Mouse (Mus musculus) cerebellum, adult 18-20 months (tissue): ENCODE data around the gene Clptm1.

Experiments used
- DNase-seq, 2 experiments: peaks; one replicate each; pipeline ENCODE4 v3.0.0; 2021

Gene Clptm1

GRCm38 (mm10) chr7:19663940-19664339 is 893 bp downstream of the Clptm1 start:
- DNase-seq: peak; percentile 15 to 24

DNA sequence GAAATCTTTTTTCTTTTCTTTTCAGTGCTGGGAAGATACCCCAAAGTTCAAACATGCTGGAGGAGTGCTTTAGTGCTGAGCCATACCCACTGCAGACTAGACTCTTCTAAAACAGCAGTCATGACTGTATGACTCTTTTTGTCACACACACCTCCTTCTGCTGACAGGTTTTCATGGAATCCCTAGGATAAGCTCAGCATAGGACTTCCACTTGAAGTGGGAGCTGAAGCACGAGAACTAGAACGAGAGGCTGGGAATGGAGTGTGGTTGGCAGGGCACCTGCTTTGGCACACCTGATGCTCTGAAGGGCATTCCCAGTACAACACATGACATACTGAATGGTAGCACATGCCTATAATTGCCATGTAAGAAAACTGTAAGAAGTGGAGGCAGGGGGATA is 12.2 kb downstream of the Clptm1 start:
- DNase-seq: no peak

- DNase-seq: no peak
Observed at GRCm38 (mm10) chr7:19651063-19651786, 13.6 kb downstream of the Clptm1 start.

GRCm38 (mm10) chr7:19641223-19641622 is 23.6 kb downstream of the Clptm1 start:
- DNase-seq: no peak

DNA sequence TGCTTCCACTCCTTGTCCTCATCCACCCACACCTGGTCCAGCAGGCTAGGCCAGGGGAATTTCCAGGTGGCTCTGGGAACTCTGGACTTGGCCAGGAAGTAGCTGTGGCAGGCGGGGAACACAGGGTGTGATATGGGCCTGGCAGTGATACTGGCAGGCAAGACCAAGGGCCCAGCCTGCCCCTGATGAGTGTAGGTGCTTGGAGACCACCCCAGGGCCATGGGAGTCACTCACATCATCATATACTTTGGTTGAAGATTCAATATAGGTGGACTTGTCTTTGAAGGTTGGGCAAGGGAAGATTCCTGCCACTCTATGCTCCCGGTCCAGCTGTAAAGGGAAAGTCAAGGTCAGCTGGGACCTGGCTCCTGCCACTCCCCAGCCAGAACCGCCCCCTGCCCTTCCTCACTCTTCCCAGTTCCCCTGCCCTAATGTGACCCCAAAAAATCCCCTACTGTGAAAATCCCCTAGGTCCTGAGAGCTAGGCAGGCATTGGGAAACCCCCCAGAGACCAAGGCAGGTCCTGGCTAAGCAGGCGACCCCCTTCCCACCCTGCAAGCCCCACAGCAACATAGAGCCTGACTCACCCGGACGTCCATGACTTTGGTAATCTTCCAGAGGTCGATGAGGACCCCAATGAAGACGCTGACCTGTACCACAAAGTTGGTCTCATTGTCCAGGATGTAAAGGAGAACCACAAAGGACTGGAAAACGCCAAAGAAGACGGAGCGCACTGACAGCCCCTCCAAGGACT is 29.6 kb downstream of the Clptm1 start:
- DNase-seq: no peak

GRCm38 (mm10) chr7:19634591-19634990 is 30.2 kb downstream of the Clptm1 start:
- DNase-seq: no peak

DNA sequence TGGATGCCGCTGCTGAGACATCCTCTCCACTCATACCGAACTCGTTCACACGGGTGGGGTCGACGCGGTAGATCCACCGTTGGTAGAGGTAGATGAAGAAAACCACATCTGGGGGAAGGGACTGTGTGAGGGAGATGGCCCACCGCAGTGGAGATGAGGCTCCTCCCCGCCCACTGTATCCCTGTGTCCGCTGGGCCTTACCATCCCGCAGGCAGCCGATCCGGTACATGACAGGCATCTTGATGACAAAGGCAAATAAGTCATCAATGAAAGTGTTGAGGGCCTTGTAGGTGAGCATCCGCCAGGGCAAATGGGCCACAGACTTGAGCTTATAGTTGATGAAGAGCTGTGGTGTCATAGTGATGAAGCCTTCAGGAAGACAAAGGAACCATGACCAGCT is 31.0 kb downstream of the Clptm1 start:
- DNase-seq: no peak

DNA sequence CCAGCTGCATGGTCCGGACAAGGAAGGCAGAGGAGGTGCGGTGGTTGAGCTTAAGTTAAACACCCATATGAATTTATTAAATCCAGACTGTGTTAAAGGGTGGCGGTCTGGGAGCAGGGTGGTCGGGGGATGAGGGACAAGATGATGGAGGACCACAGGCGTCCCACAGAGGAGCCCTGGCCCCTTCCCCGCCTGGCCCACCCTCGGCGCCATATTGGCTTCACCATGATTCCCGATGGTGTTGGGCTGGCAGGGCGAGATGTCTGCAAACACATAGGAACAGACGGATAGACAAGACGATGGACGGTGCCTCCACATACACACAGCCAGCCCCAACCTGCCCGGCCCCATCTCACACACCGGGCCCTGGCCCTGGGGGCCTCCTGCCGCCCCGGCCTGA is 31.6 kb downstream of the Clptm1 start:
- DNase-seq: no peak

- DNase-seq: no peak
Observed at GRCm38 (mm10) chr7:19632720-19633119, 32.1 kb downstream of the Clptm1 start.

- DNase-seq: no peak
Observed at GRCm38 (mm10) chr7:19632275-19632674, 32.6 kb downstream of the Clptm1 start.

- DNase-seq: peak; percentile 89
Observed at GRCm38 (mm10) chr7:19629361-19629734, 35.5 kb downstream of the Clptm1 start, which contains the start of gene Relb. Gene Relb (minus strand): TSS chr7:19629438.

DNA sequence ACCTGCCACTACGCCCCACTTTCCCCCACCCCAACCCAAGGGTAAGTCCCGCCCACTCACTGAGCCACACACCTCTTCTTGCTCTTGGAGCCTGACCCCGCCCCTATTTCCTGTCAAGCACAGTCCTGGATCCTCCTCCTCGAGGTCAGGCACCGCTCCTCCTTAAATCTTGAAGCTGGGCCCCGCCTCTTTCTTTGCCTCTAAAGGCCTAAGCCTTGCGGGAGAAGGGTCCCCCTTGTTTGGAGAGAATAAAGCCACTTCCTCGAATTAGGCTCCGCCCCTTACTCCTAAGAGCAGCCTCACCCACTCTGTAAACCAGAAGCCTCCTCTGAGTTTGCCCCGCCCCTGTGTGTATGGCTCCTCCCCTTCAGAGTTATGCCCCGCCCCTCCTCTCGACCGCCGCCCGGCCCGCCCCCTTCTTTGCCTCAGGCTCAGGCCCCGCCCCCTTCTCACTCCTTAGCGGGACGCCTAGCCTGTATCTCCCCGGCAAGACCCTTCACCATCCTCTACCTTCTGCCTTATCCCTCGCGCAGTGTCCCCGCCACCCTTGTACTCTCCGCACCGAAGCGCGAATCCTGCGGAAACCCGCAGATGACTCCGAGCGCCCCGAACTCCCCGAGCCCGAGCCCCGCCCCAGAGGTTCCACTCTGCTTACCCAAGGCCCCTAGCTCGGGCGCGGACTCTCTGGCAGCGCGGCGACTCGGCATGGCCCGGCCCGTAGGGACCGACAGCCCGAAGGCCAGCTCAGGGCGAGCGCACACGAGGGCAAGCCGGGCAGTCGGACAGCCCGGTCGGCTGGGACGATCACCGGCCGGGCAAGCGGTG is 36.1 kb downstream of the Clptm1 start:
- DNase-seq: peak; percentile 77 to 83

DNA sequence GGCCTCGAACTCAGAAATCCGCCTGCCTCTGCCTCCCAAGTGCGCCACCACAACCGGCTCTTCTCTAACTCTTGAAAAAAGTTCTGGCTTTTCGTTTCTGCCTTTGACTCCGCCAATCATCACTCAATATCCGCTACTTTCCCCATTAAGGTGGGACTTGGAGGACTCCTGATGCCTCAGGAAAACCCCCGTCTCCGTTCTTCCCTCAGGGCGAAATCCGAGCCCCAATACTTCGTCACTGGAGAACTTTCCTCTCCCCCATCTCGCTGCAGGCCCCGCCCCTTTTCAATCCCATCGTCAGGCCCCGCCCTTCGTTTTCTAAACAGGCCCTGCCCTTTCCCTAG is 36.7 kb downstream of the Clptm1 start:
- DNase-seq: no peak

DNA sequence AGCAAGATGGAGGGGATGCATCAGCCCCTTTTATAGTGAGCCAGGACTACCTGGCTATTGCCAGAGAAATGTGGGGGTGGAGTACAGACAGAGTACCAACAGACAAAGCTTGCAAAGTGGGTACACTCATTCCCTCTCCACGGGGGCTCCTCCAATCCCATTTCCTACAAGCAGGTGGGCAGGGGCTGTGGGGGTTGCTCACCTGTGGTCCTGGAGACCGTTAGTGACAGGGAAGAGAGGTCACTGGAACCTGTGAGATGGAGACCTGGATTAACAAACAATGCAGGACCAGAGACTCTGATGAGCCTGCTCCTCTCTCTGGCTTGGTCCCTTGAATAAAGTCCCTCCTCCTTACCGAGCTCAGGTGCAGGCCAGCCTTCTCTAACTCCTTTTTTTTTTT is 37.1 kb downstream of the Clptm1 start:
- DNase-seq: no peak

DNA sequence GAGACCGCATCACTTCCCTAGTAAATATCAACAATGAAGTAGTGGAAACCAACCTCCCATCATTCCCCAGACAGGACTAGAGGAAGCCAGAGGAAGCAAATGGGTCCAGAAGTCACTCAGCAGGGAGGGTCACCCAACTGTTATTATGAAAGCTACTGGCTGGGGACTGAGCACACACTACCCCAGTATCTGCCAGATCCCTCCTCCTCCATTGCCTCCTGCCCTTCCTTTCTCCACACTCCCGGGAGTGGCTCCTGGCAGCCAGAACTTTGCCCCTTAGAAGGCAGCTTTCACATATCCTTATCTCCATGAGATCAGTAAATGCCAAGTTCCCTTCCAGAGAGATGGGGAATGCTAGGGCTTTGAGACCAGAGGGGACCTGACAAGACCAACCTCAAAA is 41.4 kb downstream of the Clptm1 start:
- DNase-seq: no peak

GRCm38 (mm10) chr7:19622241-19622640 is 42.6 kb downstream of the Clptm1 start:
- no peak for DNase-seq

GRCm38 (mm10) chr7:19620811-19621210 is 44.0 kb downstream of the Clptm1 start:
- DNase-seq: no peak

DNA sequence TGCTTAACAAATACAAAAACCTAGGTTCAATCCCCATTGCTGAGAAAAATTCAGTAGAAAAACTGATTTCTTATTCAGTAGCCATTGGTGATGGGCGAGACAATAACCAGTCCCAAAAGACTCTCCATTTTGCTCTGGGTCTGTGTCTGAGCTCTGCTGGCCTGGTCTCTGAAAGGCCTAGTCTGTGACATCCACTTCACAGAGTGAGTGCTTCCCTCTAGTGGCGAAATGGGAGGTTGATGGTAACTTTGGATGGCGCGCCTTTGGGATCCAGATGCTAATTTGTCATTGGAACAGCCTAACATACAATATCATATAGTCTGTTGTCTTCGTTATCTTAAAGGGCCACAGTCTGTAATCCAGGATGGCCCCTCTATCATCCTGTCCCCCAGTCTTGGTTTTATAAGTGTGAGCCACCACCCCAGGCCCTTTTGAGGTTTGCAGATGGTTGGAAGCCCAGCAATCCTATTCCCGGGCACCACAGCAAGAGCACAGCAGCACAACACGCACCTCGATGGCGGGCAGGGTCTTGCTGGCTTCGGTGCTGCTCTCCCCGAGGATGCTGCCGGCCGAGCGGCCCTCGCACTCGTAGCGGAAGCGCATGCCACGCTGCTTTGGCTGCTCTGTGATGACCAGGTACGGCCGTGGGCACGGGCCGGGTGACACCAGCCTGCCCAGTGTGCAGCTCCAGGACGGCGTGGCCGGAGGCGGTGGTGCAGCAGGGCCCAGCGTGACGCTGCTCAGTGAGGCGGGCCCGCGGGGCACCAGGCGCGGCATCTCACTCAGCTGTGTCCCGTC is 45.6 kb downstream of the Clptm1 start:
- peak; percentile 79 to 81 for DNase-seq

DNA sequence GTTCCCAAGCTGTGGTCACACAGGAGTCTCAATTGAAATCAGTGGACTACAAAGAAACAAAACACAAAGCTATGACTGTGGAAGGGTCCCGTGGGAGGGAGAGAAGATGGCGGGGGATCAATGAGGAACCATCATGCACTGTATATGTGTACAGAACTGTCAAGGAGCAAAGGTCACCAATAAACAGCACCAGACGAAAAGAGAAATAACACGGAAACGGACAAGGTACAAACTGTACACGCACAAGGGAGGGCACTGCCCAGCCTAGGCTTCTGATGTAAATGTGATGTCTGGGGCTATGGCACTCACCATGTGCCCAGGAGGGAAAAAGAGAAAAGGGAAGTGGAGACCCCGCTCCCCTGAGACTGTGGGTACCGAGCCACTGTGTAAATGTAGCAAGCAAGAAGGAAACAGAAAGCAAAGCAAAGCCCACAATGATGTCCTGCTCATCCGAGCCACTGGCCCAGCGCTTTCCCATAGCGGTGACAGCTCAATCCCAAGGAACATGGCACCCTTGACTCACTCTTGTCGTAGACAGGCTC is 49.7 kb downstream of the Clptm1 start:
- DNase-seq: no peak

- DNase-seq: no peak
Observed at GRCm38 (mm10) chr7:19610969-19611368, 53.9 kb downstream of the Clptm1 start.

GRCm38 (mm10) chr7:19609641-19610332 is 55.0 kb downstream of the Clptm1 start:
- no peak for DNase-seq

- no peak for DNase-seq
Observed at GRCm38 (mm10) chr7:19607291-19607690, 57.5 kb downstream of the Clptm1 start.
